Mouse (Mus musculus) mouse embryonic stem cell (cell line): Measurements from ENCODE around the gene Senp1.

Source experiments
- in situ Hi-C, 2 experiments: fragments of 300-500 bp; cut with MboI; formaldehyde crosslinking; loops; 1 replicate in 1 of 2; 3 replicates in 1 of 2; pipeline ENCODE4 v1.14.3; 2019 to 2020; ENCODE audit warnings: low sequenced_read_pairs in 2 of 2, low pct_unique_long_range_greater_than_20kb in 1 of 2, mixed read lengths in 1 of 2; ENCODE audit not compliant: unreplicated experiment in 1 of 2

The Senp1 gene

DNA sequence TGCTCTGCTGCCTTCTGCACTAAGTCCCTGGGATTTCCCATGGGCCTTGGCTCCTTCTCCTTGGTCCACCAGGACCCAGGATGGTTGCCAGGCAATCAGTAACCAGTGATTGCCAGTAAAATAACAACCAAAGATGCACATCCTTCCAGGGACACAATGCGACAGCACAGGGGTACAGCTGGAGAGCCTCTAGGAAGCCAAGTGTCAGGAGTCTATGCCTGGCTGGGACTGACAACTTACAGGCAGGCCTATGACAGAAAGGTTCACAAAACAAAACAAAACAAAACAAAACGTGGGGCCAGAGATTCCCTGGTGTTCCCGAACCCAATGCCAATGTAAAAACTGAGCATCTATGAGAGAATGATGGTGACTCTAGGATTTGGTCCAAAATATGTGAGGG lies 74.5 kb downstream of the Senp1 start:
- in situ Hi-C loops: loop anchor here in 1 of 2 experiments (25.0 kb wide), 1 partner anchor 768 kb away; the partner anchor contains the start of genes Wnt1 and Wnt10b

- in situ Hi-C loops: loop anchor here in 1 of 2 experiments (25.0 kb wide), 1 partner anchor 769 kb away; the partner anchor contains the start of genes Wnt1 and Wnt10b
These were observed 75.6 kb downstream of the Senp1 start for GRCm38 (mm10) chr15:98017925-98018324.

DNA sequence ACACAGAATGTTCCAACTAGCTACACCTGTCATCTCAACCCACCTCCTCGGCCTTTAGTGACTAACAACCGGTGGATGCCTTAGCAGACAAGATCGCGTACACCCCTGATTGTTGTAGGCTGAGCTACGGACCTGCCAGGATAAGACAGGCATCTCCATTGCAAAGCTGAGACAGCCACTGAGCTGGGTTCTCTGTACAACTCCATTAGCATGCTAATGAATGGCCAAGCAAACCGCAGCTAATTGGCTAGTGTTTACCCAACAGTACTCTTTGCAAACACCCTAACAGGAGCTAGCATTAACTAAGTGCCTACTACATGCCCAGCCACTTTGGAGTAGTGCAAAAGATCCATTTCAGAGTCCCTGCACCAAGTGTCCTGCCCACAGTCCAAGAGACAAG lies 80.7 kb downstream of the Senp1 start:
- in situ Hi-C loops: loop anchor here in 1 of 2 experiments (25.0 kb wide), 1 partner anchor 774 kb away; the partner anchor contains the start of genes Wnt1 and Wnt10b

- in situ Hi-C loops: loop anchor here in 1 of 2 experiments (25.0 kb wide), 1 partner anchor 782 kb away; the partner anchor contains the start of genes Wnt1 and Wnt10b
These were observed 88.4 kb downstream of the Senp1 start for GRCm38 (mm10) chr15:98005181-98005580.

- in situ Hi-C loops: loop anchor here in 1 of 2 experiments (25.0 kb wide), 1 partner anchor 783 kb away; the partner anchor contains the start of genes Wnt1 and Wnt10b
These were observed 88.8 kb downstream of the Senp1 start for GRCm38 (mm10) chr15:98004740-98005159.

- in situ Hi-C loops: loop anchor here in 1 of 2 experiments (25.0 kb wide), 1 partner anchor 783 kb away; the partner anchor contains the start of genes Wnt1 and Wnt10b
These were observed 89.5 kb downstream of the Senp1 start, which contains the start of gene Col2a1 for GRCm38 (mm10) chr15:98003822-98004739. Gene Col2a1, minus strand, starts transcription at chr15:98004695.

DNA sequence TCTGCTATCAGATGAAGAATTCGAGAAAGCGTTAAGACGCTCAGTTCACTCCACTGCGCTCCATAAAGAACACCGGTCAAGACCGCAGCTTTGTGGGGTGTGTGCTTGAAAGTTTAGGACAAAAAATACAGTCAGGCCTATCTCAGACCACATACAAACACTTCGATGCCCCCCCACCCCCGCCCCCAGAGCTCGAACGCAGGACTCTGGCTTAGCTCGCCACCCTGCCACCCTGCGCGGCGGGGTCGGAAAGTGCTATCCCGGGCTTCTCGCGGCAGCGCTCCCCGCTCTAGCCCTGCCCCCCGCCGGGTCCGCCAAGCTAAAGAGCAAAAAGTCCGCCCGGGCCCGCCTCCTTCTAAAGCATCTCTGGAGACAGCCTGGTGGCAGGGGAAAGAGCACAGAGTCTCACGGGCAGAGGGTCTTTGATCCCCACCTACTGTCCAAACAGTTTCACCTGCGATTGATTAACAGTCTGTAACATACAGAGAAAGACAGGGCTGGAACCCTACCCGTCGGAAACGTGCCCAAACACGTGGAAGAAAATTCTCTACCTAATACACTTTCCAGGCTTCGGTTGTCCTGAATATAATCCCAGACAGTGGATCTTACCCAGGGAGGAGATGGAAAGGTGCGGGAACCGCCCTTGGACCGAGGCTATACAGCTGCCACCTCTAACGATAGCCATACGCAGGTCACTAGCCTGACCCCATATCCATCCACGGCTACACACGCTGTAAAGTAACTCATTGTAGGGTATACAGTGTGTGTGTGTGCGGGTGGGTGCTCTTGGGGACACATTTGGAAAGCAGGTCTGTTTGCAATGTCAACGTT lies 90.3 kb downstream of the Senp1 start:
- in situ Hi-C loops: loop anchor here in 1 of 2 experiments (25.0 kb wide), 1 partner anchor 784 kb away; the partner anchor contains the start of genes Wnt1 and Wnt10b

DNA sequence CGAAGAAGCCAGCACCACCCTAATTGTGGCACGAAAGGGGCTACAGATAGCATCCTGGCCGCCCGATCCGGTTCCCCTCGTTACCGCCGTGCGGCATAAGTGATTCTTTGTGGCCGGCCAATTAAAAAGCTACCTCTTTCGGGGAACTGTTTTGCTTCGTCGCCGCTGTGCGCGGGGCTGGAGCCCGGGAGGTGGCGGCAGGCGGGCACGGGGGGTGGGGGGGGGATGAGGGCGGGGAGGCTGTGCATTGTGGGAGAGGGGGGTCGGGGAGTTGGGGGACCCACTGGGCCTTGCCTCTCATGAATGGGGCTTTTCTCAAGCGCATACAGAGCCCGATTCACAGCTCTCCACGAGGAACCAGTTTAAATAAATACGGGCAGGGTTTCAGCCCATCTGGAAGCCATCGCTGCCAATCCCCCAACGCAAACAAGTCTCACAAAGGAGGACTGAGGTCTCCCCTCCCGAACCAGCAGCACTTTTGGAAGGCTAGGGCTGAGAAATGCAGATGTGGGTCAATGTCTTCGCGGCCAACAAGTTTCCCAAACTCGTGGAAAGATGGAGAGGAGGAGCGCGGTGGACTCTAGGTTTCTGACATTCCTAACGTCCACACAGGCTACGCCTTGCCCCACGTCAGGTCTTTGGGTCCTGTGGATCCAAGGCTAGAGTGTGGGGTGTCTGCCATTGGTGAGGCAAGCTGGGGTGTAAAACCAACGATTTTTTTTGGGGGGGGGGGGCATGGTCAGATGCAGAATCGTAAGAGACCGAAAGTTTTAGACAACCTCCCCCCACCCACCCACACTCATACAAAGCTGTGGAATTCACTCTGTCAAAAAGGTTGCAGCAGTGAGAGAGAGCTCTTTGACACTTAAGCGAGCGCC lies 91.2 kb downstream of the Senp1 start:
- in situ Hi-C loops: loop anchor here in 1 of 2 experiments (25.0 kb wide), 1 partner anchor 785 kb away; the partner anchor contains the start of genes Wnt1 and Wnt10b

- in situ Hi-C loops: loop anchor here in 1 of 2 experiments (25.0 kb wide), 1 partner anchor 786 kb away; the partner anchor contains the start of genes Wnt1 and Wnt10b
These were observed 92.0 kb downstream of the Senp1 start for GRCm38 (mm10) chr15:98001321-98002112.

GRCm38 (mm10) chr15:97999991-98000390 lies 93.6 kb downstream of the Senp1 start:
- in situ Hi-C loops: loop anchor here in 1 of 2 experiments (25.0 kb wide), 1 partner anchor 787 kb away; the partner anchor contains the start of genes Wnt1 and Wnt10b

- in situ Hi-C loops: no loop called here
These were observed 94.0 kb downstream of the Senp1 start for GRCm38 (mm10) chr15:97999546-97999945.

DNA sequence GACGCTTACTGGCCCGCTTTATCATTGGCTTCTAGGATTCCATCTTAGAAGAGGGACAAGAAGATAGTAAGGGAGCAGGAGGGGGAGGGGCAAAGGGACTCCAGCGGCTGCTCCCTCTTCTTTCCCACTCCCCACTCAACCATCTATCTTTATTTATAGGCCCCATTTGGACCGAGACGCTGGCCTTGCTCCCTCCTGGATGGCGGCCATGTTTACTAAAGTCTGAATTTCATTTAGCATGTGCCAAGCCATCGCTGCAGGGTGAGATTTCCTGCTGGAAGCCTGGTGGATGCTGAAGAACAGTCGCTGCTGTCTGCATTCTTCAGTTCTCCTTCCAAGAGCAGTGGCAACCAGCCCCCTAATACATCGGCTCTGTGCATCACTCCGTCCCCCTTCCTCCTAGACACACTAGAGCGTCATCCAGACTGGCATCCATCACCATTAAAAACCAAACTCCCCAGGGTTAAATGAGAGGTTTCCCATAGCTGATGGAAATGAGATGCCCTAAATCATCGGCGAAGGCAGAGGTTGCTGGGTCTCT lies 96.8 kb downstream of the Senp1 start:
- in situ Hi-C loops: no loop called here

GRCm38 (mm10) chr15:97992712-97993286 lies 100.7 kb downstream of the Senp1 start:
- in situ Hi-C loops: no loop called here

DNA sequence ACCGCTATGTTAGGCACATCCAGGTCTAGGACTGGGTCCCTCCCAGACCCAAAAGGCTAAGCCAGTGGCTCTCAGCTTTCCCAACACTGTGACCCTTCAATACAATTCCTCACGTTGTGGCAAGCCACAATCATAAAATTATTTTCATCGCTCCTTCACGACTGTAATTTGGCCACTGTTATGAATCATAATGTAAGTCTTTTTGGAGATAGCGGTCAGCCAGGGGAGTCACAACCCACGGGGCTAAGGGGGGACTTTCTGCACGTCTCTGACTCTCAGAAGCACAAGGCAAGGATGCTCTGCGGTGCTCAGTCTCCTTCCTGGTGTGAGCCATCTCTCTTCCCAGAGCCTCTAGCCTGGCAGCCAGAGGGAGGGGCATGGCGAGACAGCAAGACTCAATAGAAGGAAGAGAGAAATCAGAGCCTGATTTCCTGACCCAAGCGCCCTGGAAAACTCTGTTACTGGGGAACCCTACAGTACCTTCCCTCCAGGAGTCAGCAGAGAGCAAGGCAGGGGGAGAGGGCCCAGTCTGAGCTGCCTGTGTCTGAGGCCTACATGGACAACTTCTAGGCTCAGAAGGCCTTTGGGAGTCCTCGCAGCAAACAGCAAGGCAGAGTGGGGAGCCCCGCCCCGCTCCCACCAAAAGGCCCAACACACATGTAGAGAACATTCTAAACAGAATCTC lies 101.4 kb downstream of the Senp1 start:
- in situ Hi-C loops: no loop called here

- in situ Hi-C loops: no loop called here
These were observed 102.2 kb downstream of the Senp1 start for GRCm38 (mm10) chr15:97991285-97991895.
